Mouse (Mus musculus): ENCODE measurements around the gene Parp8. TPM values are rescaled to one million over a fixed set of nuclear protein-coding genes. Genes with fewer than 3 reads are reported as not detected.

Parp8 gene
- total and polyA plus RNA-seq, 3 experiments: 7.9 to 9.5 (median 9.2) TPM

DNA sequence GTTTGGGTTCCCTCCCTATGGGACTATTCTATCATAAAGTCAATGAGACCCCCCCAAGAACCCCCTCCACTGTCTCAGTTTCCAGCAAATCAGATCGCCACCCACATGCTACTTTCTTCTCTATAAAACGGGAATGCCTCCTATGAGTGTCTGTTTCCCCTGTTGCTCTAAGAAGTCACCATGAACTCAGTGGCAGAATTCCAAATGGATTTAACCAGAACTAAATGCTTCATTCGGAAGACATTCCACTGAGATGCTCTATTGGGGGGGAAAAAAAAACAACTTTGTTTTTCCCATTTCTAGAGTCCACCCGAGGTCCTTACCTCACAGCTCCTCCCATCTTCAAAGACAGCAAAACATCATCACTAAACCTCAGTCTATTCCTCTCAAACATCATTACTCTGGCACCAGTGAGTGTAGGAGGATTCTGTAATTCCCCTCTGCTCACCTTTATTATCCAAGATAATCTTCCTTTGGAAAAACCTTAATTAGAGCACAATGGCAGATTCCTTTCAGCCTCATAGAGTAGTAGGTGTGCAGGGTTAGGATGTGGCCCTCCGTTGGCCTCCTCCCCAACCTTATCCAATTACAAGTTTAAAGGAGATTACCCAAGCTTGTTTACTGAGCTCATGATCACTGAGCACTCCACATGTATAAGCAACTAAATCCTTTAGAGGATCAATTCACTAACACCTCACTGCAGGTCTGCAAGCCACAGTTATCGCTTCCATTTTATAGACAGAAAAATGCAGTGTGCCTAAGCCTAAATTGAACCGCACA lies 51.1 kb downstream of the Parp8 start:
- no peaks in the 10 kb centered on the region; the same call in 1 of the 2 replicates for H3K36me3 ChIP-seq (ENCODE audit: control insufficient read depth, insufficient read depth, low read length)
- no peak overlapping the region for H3K9ac ChIP-seq (ENCODE audit: low read depth, low read length)
- 77% methylated on average over 7 of the region's 7 CpGs for WGBS
- H3K4me3 ChIP-seq: no peak overlapping the region
- intact Hi-C loops (cut with DNase I): no loop called here
- no peaks in the 10 kb centered on the region for H3K27me3 ChIP-seq (ENCODE audit: control insufficient read depth, insufficient read depth, low read length)
- TF ChIP-seq EP300 (IDR thresholded peaks at IDR 0.05; ENCODE audit: insufficient read depth, low read depth, low read length): no peak
- TF ChIP-seq CTCF (IDR thresholded peaks at IDR 0.05): no peak
- no peak for TF ChIP-seq POLR2A (IDR thresholded peaks at IDR 0.05; ENCODE audit: insufficient read depth, low read depth, low read length)
- no peak overlapping the region for H3K27ac ChIP-seq
- H3K4me1 ChIP-seq (ENCODE audit: control insufficient read depth, insufficient read depth, low read length): peaks cover 4% of the 10 kb centered on the region
- no peaks in the 10 kb centered on the region; the same call in 1 of the 2 replicates for H3K79me2 ChIP-seq (replicated peaks; ENCODE audit: control insufficient read depth, insufficient read depth, low read length)
- no peak for DNase-seq

- Histone ChIP-seq H3K4me3 (no peak overlapping the region), H3K27me3 (ENCODE audit: control insufficient read depth, insufficient read depth, low read length) (no peaks in the 10 kb centered on the region), H3K4me1 (ENCODE audit: control insufficient read depth, insufficient read depth, low read length) (peaks cover 4% of the 10 kb centered on the region), H3K79me2 (replicated peaks; ENCODE audit: control insufficient read depth, insufficient read depth, low read length) (no peaks in the 10 kb centered on the region; the same call in 1 of the 2 replicates), H3K36me3 (ENCODE audit: control insufficient read depth, insufficient read depth, low read length) (no peaks in the 10 kb centered on the region; the same call in 1 of the 2 replicates), H3K9ac (ENCODE audit: low read depth, low read length) (no peak overlapping the region), H3K27ac (no peak overlapping the region)
- DNase-seq: no peak
- WGBS: 78% methylated on average over 7 of the region's 7 CpGs
- intact Hi-C loops (cut with DNase I): no loop called here
- no peak for TF ChIP-seq CTCF (IDR thresholded peaks at IDR 0.05)
- no peak for TF ChIP-seq POLR2A (IDR thresholded peaks at IDR 0.05; ENCODE audit: insufficient read depth, low read depth, low read length)
- TF ChIP-seq EP300 (IDR thresholded peaks at IDR 0.05; ENCODE audit: insufficient read depth, low read depth, low read length): no peak
Measured at GRCm38 (mm10) chr13:116973491-116973890, 51.8 kb downstream of the Parp8 start.

DNA sequence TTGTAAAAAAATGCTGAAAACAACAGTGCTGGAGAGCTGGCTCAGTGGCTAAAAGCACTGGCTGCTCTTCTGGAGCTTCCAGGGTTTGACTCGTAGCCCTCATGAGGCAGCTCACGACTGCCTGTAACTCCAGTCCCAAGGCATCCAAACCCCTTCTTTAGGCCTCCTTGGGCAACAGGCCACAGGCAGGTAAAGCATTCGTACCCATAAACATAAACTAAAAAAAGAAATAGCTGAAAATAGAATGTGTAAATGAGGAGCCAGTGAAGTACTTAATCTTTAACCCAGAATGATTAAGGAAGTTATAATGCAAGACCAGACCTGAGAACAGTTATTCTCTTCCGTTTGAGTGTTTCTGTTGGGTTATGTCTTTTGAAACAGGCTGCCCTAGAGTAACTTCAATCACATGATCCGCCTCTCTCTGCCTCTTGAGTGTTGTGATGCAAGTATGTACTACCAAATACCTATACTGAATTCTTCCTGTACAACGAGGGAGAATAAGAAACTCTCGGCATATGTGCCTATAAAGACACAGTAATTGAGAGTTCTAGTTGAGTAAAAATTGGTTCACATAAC lies 53.2 kb downstream of the Parp8 start:
- intact Hi-C loops (cut with DNase I): no loop called here
- no peak overlapping the region for H3K9ac ChIP-seq (ENCODE audit: low read depth, low read length)

GRCm38 (mm10) chr13:116970706-116971428 lies 54.5 kb downstream of the Parp8 start:
- Histone ChIP-seq H3K79me2 (replicated peaks; ENCODE audit: control insufficient read depth, insufficient read depth, low read length) (peaks cover 1% of the 10 kb centered on the region; the same call in 1 of the 2 replicates), H3K27me3 (ENCODE audit: control insufficient read depth, insufficient read depth, low read length) (no peaks in the 10 kb centered on the region), H3K9ac (ENCODE audit: low read depth, low read length) (no peak overlapping the region), H3K4me3 (no peak overlapping the region), H3K4me1 (ENCODE audit: control insufficient read depth, insufficient read depth, low read length) (peaks cover 4% of the 10 kb centered on the region), H3K27ac (no peak overlapping the region), H3K36me3 (ENCODE audit: control insufficient read depth, insufficient read depth, low read length) (no peaks in the 10 kb centered on the region; the same call in 1 of the 2 replicates)
- intact Hi-C loops (cut with DNase I): no loop called here
- WGBS: 91% methylated on average over 11 of the region's 11 CpGs
- TF ChIP-seq EP300 (IDR thresholded peaks at IDR 0.05; ENCODE audit: insufficient read depth, low read depth, low read length): no peak
- no peak for TF ChIP-seq POLR2A (IDR thresholded peaks at IDR 0.05; ENCODE audit: insufficient read depth, low read depth, low read length)
- TF ChIP-seq CTCF (IDR thresholded peaks at IDR 0.05): no peak
- DNase-seq: no peak

More for the DNA sequence above, 53.2 kb downstream of the Parp8 start:
- TF ChIP-seq CTCF (IDR thresholded peaks at IDR 0.05) (no peak), EP300 (IDR thresholded peaks at IDR 0.05; ENCODE audit: insufficient read depth, low read depth, low read length) (no peak), POLR2A (IDR thresholded peaks at IDR 0.05; ENCODE audit: insufficient read depth, low read depth, low read length) (no peak)
- no peaks in the 10 kb centered on the region for H3K27me3 ChIP-seq (ENCODE audit: control insufficient read depth, insufficient read depth, low read length)
- no peak for DNase-seq
- no peak overlapping the region for H3K27ac ChIP-seq
- WGBS: 64% methylated on average over 7 of the region's 7 CpGs
- no peaks in the 10 kb centered on the region; the same call in 1 of the 2 replicates for H3K36me3 ChIP-seq (ENCODE audit: control insufficient read depth, insufficient read depth, low read length)
- H3K79me2 ChIP-seq (replicated peaks; ENCODE audit: control insufficient read depth, insufficient read depth, low read length): no peaks in the 10 kb centered on the region; the same call in 1 of the 2 replicates
- H3K4me3 ChIP-seq: no peak overlapping the region
- peaks cover 4% of the 10 kb centered on the region for H3K4me1 ChIP-seq (ENCODE audit: control insufficient read depth, insufficient read depth, low read length)

DNA sequence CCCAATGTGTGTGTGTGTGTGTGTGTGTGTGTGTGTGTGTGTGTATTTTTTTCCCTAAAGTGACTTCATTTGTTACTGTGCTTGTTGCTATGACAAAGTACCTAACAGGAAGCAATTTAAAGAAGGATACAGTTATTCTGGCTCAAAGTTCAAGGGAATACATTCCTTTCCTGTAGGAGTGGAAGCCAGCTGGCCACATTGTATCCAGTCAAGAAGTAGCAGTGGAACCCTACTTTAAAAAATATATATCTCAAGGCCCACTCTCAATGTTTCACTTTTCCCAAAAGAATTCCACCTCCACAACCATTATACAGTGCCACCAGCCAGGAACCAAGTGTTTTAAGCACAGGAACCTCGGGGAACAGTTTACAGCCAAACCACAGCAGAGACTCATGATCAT lies 55.7 kb downstream of the Parp8 start:
- Histone ChIP-seq H3K4me1 (ENCODE audit: control insufficient read depth, insufficient read depth, low read length) (peaks cover 2% of the 10 kb centered on the region), H3K79me2 (replicated peaks; ENCODE audit: control insufficient read depth, insufficient read depth, low read length) (peaks cover 1% of the 10 kb centered on the region; the same call in 1 of the 2 replicates), H3K36me3 (ENCODE audit: control insufficient read depth, insufficient read depth, low read length) (no peaks in the 10 kb centered on the region; the same call in 1 of the 2 replicates), H3K9ac (ENCODE audit: low read depth, low read length) (no peak overlapping the region), H3K4me3 (no peak overlapping the region), H3K27me3 (ENCODE audit: control insufficient read depth, insufficient read depth, low read length) (no peaks in the 10 kb centered on the region), H3K27ac (no peak overlapping the region)
- no peak for DNase-seq
- intact Hi-C loops (cut with DNase I): no loop called here
- 88% methylated on average over 1 of the region's 1 CpGs for WGBS
- no peak for TF ChIP-seq EP300 (IDR thresholded peaks at IDR 0.05; ENCODE audit: insufficient read depth, low read depth, low read length)
- no peak for TF ChIP-seq CTCF (IDR thresholded peaks at IDR 0.05)
- TF ChIP-seq POLR2A (IDR thresholded peaks at IDR 0.05; ENCODE audit: insufficient read depth, low read depth, low read length): no peak

All from heart, adult 2 months (tissue).